Mouse (Mus musculus) CH12.LX (cell line): Measurements from ENCODE around the gene Frmd8. TPM values are rescaled to one million over a fixed set of nuclear protein-coding genes. Genes with fewer than 3 reads are reported as not detected.
A peak's percentile ranks its signal among the peaks of the same experiment; 100 is the strongest.

Experiments
- DNase-seq: peaks from one replicate; pipeline ENCODE4 v3.0.0-alpha.2; 2013; ENCODE audit errors: extremely low read depth
- H3K27ac ChIP-seq: 2 replicates; pipeline ENCODE4 v1.5.1; 2012; ENCODE audit warnings: low read depth, mild to moderate bottlenecking, control low read depth, moderate library complexity; ENCODE audit not compliant: insufficient read depth
- H3K27me3 ChIP-seq: replicated peaks from 2 replicates; pipeline ENCODE3; 2012; ENCODE audit warnings: inconsistent platforms
- H3K36me3 ChIP-seq, 2 experiments: replicated peaks in 1 of 2; 2 replicates each; pipeline versions ENCODE3 to v1.6.1; 2012; ENCODE audit warnings: inconsistent platforms in 1 of 2, low read length in 1 of 2, mild to moderate bottlenecking in 1 of 2, mixed read lengths in 1 of 2, moderate library complexity in 1 of 2; ENCODE audit not compliant: control insufficient read depth in 1 of 2, insufficient read depth in 1 of 2
- H3K4me1 ChIP-seq, 2 experiments: 2 replicates each; pipeline ENCODE4 v1.6.1; 2012; ENCODE audit warnings: inconsistent platforms in 1 of 2, moderate library complexity in 1 of 2; ENCODE audit not compliant: insufficient read depth in 2 of 2, control insufficient read depth in 1 of 2
- H3K4me2 ChIP-seq: 2 replicates; pipeline ENCODE4 v1.6.1; 2012; ENCODE audit warnings: low read depth, mild to moderate bottlenecking, control low read depth; ENCODE audit not compliant: poor library complexity, insufficient read depth, severe bottlenecking
- H3K4me3 ChIP-seq, 3 experiments: fragments of 150-350 bp in 1 of 3; sonication (generic) in 1 of 3; replicated peaks in 1 of 3; 2 replicates each; pipeline versions ENCODE3 to v1.5.1; 2011 to 2012; ENCODE audit warnings: low read depth in 2 of 3, low read length in 2 of 3, mild to moderate bottlenecking in 2 of 3, moderate library complexity in 2 of 3, control low read depth in 1 of 3, improper control_type of control experiment in 1 of 3, inconsistent platforms in 1 of 3, mixed read lengths in 1 of 3; ENCODE audit not compliant: poor library complexity in 1 of 3
- H3K79me2 ChIP-seq: replicated peaks from 2 replicates; pipeline ENCODE4 v1.6.1; 2012; ENCODE audit warnings: mild to moderate bottlenecking, moderate library complexity; ENCODE audit not compliant: control insufficient read depth, poor library complexity, insufficient read depth, severe bottlenecking; ENCODE audit errors: extremely low read depth
- H3K9ac ChIP-seq: 2 replicates; pipeline ENCODE4 v1.6.1; 2012; ENCODE audit warnings: low read depth, mild to moderate bottlenecking, control low read depth, moderate library complexity; ENCODE audit not compliant: insufficient read depth
- H3K9me3 ChIP-seq: replicated peaks from 2 replicates; pipeline ENCODE3; 2012; ENCODE audit warnings: low read length, inconsistent platforms, mixed read lengths
- BHLHE40 ChIP-seq: IDR thresholded peaks from 2 replicates; pipeline ENCODE4 v1.6.1; 2011; ENCODE audit warnings: mild to moderate bottlenecking, low read depth, low read length, improper control_type of control experiment
- CHD1 ChIP-seq: IDR thresholded peaks from 2 replicates; pipeline ENCODE4 v1.6.1; 2012; ENCODE audit warnings: low read depth, low read length, improper control_type of control experiment, inconsistent platforms
- CHD2 ChIP-seq: IDR thresholded peaks from 2 replicates; pipeline ENCODE4 v1.6.1; 2011; ENCODE audit warnings: low read length, improper control_type of control experiment
- CTCF ChIP-seq, 2 experiments: IDR thresholded peaks in 1 of 2; conservative IDR thresholded peaks in 1 of 2; 2 replicates each; pipeline ENCODE4 v1.5.1; 2011 to 2012; ENCODE audit warnings: low read depth in 2 of 2, low read length in 2 of 2, improper control_type of control experiment in 1 of 2, inconsistent platforms in 1 of 2, mild to moderate bottlenecking in 1 of 2, moderate library complexity in 1 of 2
- EP300 ChIP-seq: IDR thresholded peaks from 2 replicates; pipeline ENCODE4 v1.6.1; 2011; ENCODE audit warnings: low read length, improper control_type of control experiment
- GABPA ChIP-seq: IDR thresholded peaks from 2 replicates; pipeline ENCODE4 v1.6.1; 2012; ENCODE audit warnings: low read depth, low read length, improper control_type of control experiment, inconsistent platforms; ENCODE audit not compliant: insufficient replicate concordance
- HCFC1 ChIP-seq: IDR thresholded peaks from 2 replicates; pipeline ENCODE4 v1.6.1; 2012; ENCODE audit warnings: low read depth, mild to moderate bottlenecking, inconsistent platforms, low read length, improper control_type of control experiment
- IRF4 ChIP-seq: IDR thresholded peaks from 2 replicates; pipeline ENCODE4 v1.6.1; 2014; ENCODE audit warnings: low read depth, mild to moderate bottlenecking, inconsistent platforms, low read length, improper control_type of control experiment
- JUN ChIP-seq: IDR thresholded peaks from 2 replicates; pipeline ENCODE4 v1.6.1; 2011; ENCODE audit warnings: low read depth, mild to moderate bottlenecking, low read length, improper control_type of control experiment, moderate library complexity; ENCODE audit not compliant: insufficient read depth
- KAT2A ChIP-seq: IDR thresholded peaks from 2 replicates; pipeline ENCODE4 v1.6.1; 2012; ENCODE audit warnings: low read length, improper control_type of control experiment, inconsistent platforms; ENCODE audit not compliant: insufficient replicate concordance
- MAZ ChIP-seq: IDR thresholded peaks from 2 replicates; pipeline ENCODE4 v1.6.1; 2012; ENCODE audit warnings: low read depth, mild to moderate bottlenecking, inconsistent platforms, low read length, improper control_type of control experiment, moderate library complexity
- MYC ChIP-seq: IDR thresholded peaks from 2 replicates; pipeline ENCODE4 v1.6.1; 2011; ENCODE audit warnings: low read depth, mild to moderate bottlenecking, improper control_type of control experiment, low read length
- NELFE ChIP-seq: IDR thresholded peaks from 2 replicates; pipeline ENCODE4 v1.6.1; 2011; ENCODE audit warnings: low read depth, low read length, improper control_type of control experiment
- NRF1 ChIP-seq: IDR thresholded peaks from 2 replicates; pipeline ENCODE4 v1.6.1; 2014; ENCODE audit warnings: low read depth, mild to moderate bottlenecking, inconsistent platforms, low read length, improper control_type of control experiment, moderate library complexity
- POLR2A ChIP-seq: IDR thresholded peaks from 2 replicates; pipeline ENCODE4 v1.6.1; 2011; ENCODE audit warnings: low read depth, mild to moderate bottlenecking, improper control_type of control experiment, low read length
- SIN3A ChIP-seq: IDR thresholded peaks from 2 replicates; pipeline ENCODE4 v1.6.1; 2012; ENCODE audit warnings: low read length, improper control_type of control experiment, inconsistent platforms
- SMC3 ChIP-seq: IDR thresholded peaks from 2 replicates; pipeline ENCODE4 v1.6.1; 2011; ENCODE audit warnings: low read depth, low read length, improper control_type of control experiment
- TBP ChIP-seq: conservative IDR thresholded peaks from 2 replicates; pipeline ENCODE4 v1.6.1; 2011; ENCODE audit warnings: low read depth, low read length, improper control_type of control experiment
- UBTF ChIP-seq: IDR thresholded peaks from 2 replicates; pipeline ENCODE4 v1.6.1; 2012; ENCODE audit warnings: low read depth, mild to moderate bottlenecking, inconsistent platforms, low read length, improper control_type of control experiment, moderate library complexity
- USF1 ChIP-seq: IDR thresholded peaks from 2 replicates; pipeline ENCODE4 v1.6.1; 2014; ENCODE audit warnings: low read depth, mild to moderate bottlenecking, inconsistent platforms, low read length, improper control_type of control experiment
- ZKSCAN1 ChIP-seq: IDR thresholded peaks from 2 replicates; pipeline ENCODE4 v1.6.1; 2012; ENCODE audit warnings: low read depth, inconsistent platforms, low read length, improper control_type of control experiment, borderline replicate concordance
- ZNF384 ChIP-seq: IDR thresholded peaks from 2 replicates; pipeline ENCODE4 v1.6.1; 2012; ENCODE audit warnings: low read depth, low read length, improper control_type of control experiment, inconsistent platforms
- dilution Hi-C: fragments of 300-500 bp; cut with MboI; formaldehyde crosslinking; loops from 2 replicates; pipeline ENCODE4 v1.14.3; 2020; ENCODE audit warnings: low sequenced_read_pairs; ENCODE audit not compliant: extremely low pct_unique_long_range_greater_than_20kb, extremely low pct_ligation_motif_present
- in situ Hi-C: fragments of 300-500 bp; cut with MboI; formaldehyde crosslinking; loops from 3 replicates; pipeline ENCODE4 v1.14.3; 2019; ENCODE audit warnings: low sequenced_read_pairs, low pct_ligation_motif_present, low pct_unique_long_range_greater_than_20kb, mixed read lengths
- polyA plus RNA-seq: library from polyadenylated mRNA; unstranded; fragments of >175 nt; gene quantifications from 2 replicates; pipeline ENCODE4 v1.2.1, GENCODE M21; 2012; ENCODE audit warnings: low read depth; ENCODE audit not compliant: insufficient read length
- total RNA-seq, 2 experiments: library from RNA; depleted of rRNA; stranded (reverse); fragments of 300-350 nt in 1 of 2; fragments of >200 nt in 1 of 2; gene quantifications; 2 replicates each; pipeline ENCODE4 v1.2.3; 2012 to 2014

The Frmd8 gene
- total and polyA plus RNA-seq, 3 experiments = 13.5 to 30.7 (median 25.2) TPM

DNA sequence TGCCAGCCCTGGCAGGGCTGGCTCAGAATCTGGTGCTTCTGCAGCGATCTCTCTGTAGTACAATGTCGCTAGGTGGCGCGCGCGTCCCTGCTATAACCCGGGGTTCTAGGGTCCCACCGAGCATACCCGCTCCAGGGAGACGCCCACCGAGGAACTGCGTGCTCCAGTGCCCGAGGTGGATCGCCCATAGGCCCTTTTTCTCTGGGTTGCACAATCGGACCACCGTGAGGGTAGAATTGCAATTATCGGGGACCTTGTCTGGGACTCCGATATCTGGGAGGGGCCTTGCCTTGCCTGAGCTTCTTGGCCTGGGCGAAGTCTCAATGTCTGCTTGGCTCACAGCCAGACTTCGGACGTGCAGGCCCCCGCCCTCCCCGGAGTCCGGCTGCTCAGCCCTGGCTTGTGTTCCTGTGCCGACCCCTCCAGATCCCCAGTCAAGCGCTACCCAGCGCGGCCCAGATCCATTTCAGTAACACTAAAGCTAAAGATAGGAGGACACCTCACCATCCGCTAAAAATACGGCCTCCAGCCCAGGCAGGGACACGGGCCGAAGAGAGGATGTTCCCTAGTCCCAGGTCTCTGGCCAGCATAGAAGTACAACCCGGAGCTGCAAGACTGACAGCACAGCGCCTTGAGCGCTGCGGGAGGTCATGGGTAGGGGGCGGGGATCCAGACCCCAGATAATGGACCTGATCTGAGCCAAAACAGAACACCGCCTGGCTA lies 49.1 kb upstream of the Frmd8 start (continued):
- TF ChIP-seq IRF4 (peak; percentile 45; the same call in 1 of the 2 replicates), MAZ (peak; percentile 61), CTCF (conservative IDR thresholded peaks at IDR 0.05 in 1 of 2, IDR thresholded peaks at IDR 0.05 in 1 of 2; ENCODE audit: low read depth in 2 of 2, low read length in 2 of 2) (peak; percentile 14 to 93; a peak in 2 of 4 replicates), ZNF384 (no peak), MYC (0 out of 2 replicates have a peak, but pooled peaks have one; percentile 10), GABPA (no peak), USF1 (no peak), EP300 (no peak)

DNA sequence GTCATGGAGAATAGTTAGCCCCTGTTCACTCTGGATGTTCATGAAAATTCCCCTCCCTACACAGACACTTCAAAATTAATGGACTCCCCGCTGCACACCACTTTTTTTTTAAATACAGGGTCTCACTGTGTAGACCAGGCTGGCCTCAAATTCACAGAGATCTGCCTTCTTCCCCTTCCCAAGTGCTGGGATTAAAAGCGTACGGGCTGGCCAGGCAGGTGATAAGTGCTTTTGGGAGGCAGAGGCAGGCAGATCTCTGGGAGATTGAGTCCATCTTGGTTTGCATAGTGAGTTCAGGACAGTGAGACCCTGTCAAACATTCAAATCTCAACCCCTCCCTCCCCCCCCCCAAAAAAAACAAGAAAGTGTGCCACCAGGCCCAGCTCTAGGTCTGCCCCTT lies 47.9 kb upstream of the Frmd8 start:
- Histone ChIP-seq H3K27me3 (peaks cover 7% of the 10 kb centered on the region), H3K4me2 (no peak overlapping the region), H3K36me3 (peaks cover 0 to 9% of the 10 kb centered on the region in 2 experiments), H3K9me3 (no peaks in the 10 kb centered on the region), H3K4me1 (peaks cover 5 to 16% of the 10 kb centered on the region in 2 experiments; a peak in 2 of 4 replicates), H3K9ac (no peak overlapping the region), H3K79me2 (no peaks in the 10 kb centered on the region), H3K27ac (no peak overlapping the region), H3K4me3 (no peak overlapping the region)
- no peak for DNase-seq
- TF ChIP-seq USF1 (no peak), ZKSCAN1 (no peak), NELFE (no peak), POLR2A (no peak), JUN (no peak), BHLHE40 (no peak), TBP (no peak), CHD2 (no peak), HCFC1 (no peak), NRF1 (no peak), KAT2A (no peak), EP300 (no peak), CHD1 (no peak), UBTF (no peak), SIN3A (no peak), SMC3 (no peak)
- dilution Hi-C loops = no loop called here
- in situ Hi-C loops = loop anchor here (5.0 kb wide), 2 partner anchors 39 to 94 kb away; partner anchors contain the start of genes Capn1 and Pola2
